Mouse (Mus musculus) lung, adult 2 months (tissue): Measurements from ENCODE around the gene Pigr.

Experiments used
- CTCF ChIP-seq: fragments of 200-500 bp; IDR thresholded peaks from 2 replicates; pipeline ENCODE4 v1.5.1; 2011; ENCODE audit warnings: mild to moderate bottlenecking, low read length, control low read depth; ENCODE audit not compliant: insufficient read depth
- POLR2A ChIP-seq: fragments of 200-500 bp; IDR thresholded peaks from 2 replicates; pipeline ENCODE4 v1.6.1; 2011; ENCODE audit warnings: low read depth, mild to moderate bottlenecking, control low read depth, low read length, borderline replicate concordance; ENCODE audit errors: extremely low read depth

GRCm38 (mm10) chr1:130864741-130865140 lies 38.3 kb downstream of the Pigr start:
- no peak for TF ChIP-seq POLR2A
- TF ChIP-seq CTCF: no peak
